Mouse (Mus musculus) kidney, embryonic 16.5 days (tissue): Measurements from ENCODE around the gene Zfp239. TPM values are rescaled to one million over a fixed set of nuclear protein-coding genes. Genes with fewer than 3 reads are reported as not detected.

ENCODE experiments used
- ATAC-seq: fragments of 200-750 bp; cut with Nextera tagmentation; 2 replicates; pipeline ENCODE4 v1.8.0; 2017; ENCODE audit warnings: moderate TSS enrichment; ENCODE audit not compliant: low FRiP score, low TSS enrichment
- H3K27ac ChIP-seq: fragments of 300-500 bp; sonication (generic); 2 replicates; pipeline ENCODE4 v1.5.1; 2014; ENCODE audit warnings: low read length
- H3K27me3 ChIP-seq: fragments of 300-500 bp; sonication (generic); 2 replicates; pipeline ENCODE4 v1.6.1; 2014; ENCODE audit warnings: low read length, control low read depth, mixed read lengths; ENCODE audit not compliant: insufficient read depth
- H3K36me3 ChIP-seq: fragments of 300-500 bp; sonication (generic); 2 replicates; pipeline ENCODE4 v1.6.1; 2014; ENCODE audit warnings: low read length, control low read depth, mixed read lengths; ENCODE audit not compliant: insufficient read depth
- H3K4me1 ChIP-seq: fragments of 300-500 bp; sonication (generic); 2 replicates; pipeline ENCODE4 v1.6.1; 2014; ENCODE audit warnings: low read length, control low read depth, mixed read lengths; ENCODE audit not compliant: insufficient read depth
- H3K4me2 ChIP-seq: fragments of 300-500 bp; sonication (generic); replicated peaks from 2 replicates; pipeline ENCODE4 v1.6.1; 2014; ENCODE audit warnings: low read depth, low read length
- H3K4me3 ChIP-seq: fragments of 300-500 bp; sonication (generic); 2 replicates; pipeline ENCODE4 v1.5.1; 2014; ENCODE audit warnings: mild to moderate bottlenecking, low read length
- H3K9ac ChIP-seq: fragments of 300-500 bp; sonication (generic); replicated peaks from 2 replicates; pipeline ENCODE4 v1.6.1; 2014; ENCODE audit warnings: low read length
- H3K9me3 ChIP-seq: fragments of 300-500 bp; sonication (generic); 2 replicates; pipeline ENCODE4 v1.6.1; 2016; ENCODE audit warnings: low read length, control low read depth
- WGBS: fragments of 180-500 bp; shearing (Covaris S2); extraction: QIAGEN DNeasy Blood & Tissue Kit; methylation state at CpG from one replicate; pipeline ENCODE4 v1.1.7; 2014; 5-methylcytosine and 5-hydroxymethylcytosine counted together
- polyA plus RNA-seq: library from polyadenylated mRNA; unstranded; fragments of >200 nt; fragmentation: Nextera tagmentation; extraction: Ambion mirVana; gene quantifications from 2 replicates; pipeline ENCODE4 v1.2.1, GENCODE M21; 2015

Zfp239 gene
- polyA plus RNA-seq, 1 experiment from 2014 or later: 11.5 TPM

GRCm38 (mm10) chr6:117916737-117917426 is 55.0 kb downstream of the Zfp239 start:
- H3K4me3 ChIP-seq: peak overlapping the region; percentile 80
- WGBS: 0% methylated on average over 60 of the region's 62 CpGs
- peak overlapping the region; percentile 87 for H3K9ac ChIP-seq
- no peaks in the 10 kb centered on the region for H3K27me3 ChIP-seq
- ATAC-seq: peak; percentile 94
- H3K27ac ChIP-seq: peak overlapping the region; percentile 99
- H3K36me3 ChIP-seq: peaks cover 7% of the 10 kb centered on the region; the same call in 1 of the 2 replicates
- peak overlapping the region; percentile 96 for H3K4me2 ChIP-seq
- H3K9me3 ChIP-seq: no peaks in the 10 kb centered on the region
- H3K4me1 ChIP-seq: peaks cover 42% of the 10 kb centered on the region

GRCm38 (mm10) chr6:117917576-117917975 is 55.7 kb downstream of the Zfp239 start:
- under 1% methylated on average over 21 of the region's 21 CpGs for WGBS

DNA sequence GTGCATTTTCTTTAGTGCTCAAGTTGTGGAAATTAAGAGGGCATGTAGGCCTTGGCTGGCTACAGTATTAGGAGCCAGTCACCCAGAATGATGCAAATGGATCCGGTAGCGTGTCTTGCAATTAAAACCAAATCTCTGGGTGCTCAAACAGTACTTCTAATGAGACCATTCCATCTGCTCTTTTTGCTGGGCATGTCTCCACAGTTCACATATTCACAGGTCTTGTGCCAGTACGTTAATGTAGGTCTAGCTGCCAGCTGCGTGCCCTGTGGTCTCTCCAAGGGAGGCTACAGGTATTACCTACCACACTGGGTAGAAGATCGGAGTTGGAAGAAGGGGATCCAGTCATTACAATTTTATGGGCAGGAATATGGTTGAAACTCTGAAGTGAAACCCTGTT is 56.1 kb downstream of the Zfp239 start:
- no peak for ATAC-seq
- H3K4me3 ChIP-seq: peak overlapping the region; percentile 80
- peaks cover 42% of the 10 kb centered on the region for H3K4me1 ChIP-seq
- peak overlapping the region; percentile 99 for H3K27ac ChIP-seq
- peak overlapping the region; percentile 87 for H3K9ac ChIP-seq
- H3K36me3 ChIP-seq: peaks cover 14% of the 10 kb centered on the region
- no peaks in the 10 kb centered on the region for H3K27me3 ChIP-seq
- WGBS: 10% methylated on average over 5 of the region's 5 CpGs
- no peaks in the 10 kb centered on the region for H3K9me3 ChIP-seq
- H3K4me2 ChIP-seq: peak overlapping the region; percentile 96

More at GRCm38 (mm10) chr6:117917576-117917975, 55.7 kb downstream of the Zfp239 start:
- Histone ChIP-seq H3K27ac (peak overlapping the region; percentile 99), H3K9me3 (no peaks in the 10 kb centered on the region), H3K9ac (peak overlapping the region; percentile 87), H3K4me1 (peaks cover 42% of the 10 kb centered on the region), H3K27me3 (no peaks in the 10 kb centered on the region), H3K4me3 (peak overlapping the region; percentile 80), H3K36me3 (peaks cover 11% of the 10 kb centered on the region), H3K4me2 (peak overlapping the region; percentile 96)
- peak; percentile 79 for ATAC-seq

DNA sequence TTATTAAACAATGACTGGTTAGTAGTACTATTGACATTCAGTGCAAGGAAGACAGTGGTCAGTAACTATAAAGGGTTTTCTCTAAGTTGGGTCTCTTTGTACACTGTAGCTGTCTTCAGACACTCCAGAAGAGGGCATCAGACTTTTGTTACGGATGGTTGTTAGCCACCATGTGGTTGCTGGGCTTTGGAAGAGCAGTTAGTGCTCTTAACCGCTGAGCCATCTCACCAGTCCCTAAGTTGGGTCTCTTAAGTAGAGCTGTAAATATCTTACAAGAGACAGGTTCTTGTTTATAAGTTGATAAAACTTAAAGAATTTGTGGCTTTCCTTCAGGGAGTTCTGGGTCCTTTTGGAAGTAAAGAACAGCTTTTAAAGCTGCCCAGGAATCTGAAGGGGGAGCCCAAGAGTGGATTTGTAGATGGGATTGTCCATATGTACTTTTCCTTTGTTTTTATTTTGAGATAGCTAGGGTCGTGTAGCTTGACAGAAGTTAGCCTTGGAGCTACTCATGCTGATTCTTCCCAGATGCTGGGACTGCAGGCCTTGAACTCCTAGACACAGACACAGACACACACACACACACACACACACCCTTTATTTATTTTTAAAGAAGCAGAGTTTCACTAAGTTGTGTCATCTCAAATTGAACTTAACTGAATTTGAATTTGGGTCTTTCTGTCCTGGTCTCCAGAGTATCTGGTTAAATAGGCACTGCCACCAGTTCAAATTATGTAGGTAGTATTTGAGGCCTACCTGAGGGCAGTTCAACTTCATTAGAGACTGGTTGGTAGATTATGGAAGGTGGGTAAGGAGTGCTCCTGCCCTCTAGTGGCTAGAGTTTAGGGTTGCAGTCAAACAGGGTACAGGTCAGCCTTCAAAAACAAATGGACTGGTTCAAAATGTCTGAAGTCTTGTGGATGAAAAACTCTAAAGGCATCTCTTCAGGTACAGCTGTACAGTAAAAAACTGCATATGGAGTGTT is 59.0 kb downstream of the Zfp239 start:
- Histone ChIP-seq H3K4me1 (peaks cover 30% of the 10 kb centered on the region), H3K27me3 (no peaks in the 10 kb centered on the region), H3K27ac (no peak overlapping the region), H3K4me3 (no peak overlapping the region), H3K9ac (no peak overlapping the region), H3K4me2 (no peak overlapping the region), H3K36me3 (peaks cover 22% of the 10 kb centered on the region), H3K9me3 (no peaks in the 10 kb centered on the region)
- ATAC-seq: no peak
- WGBS: 44% methylated on average over 3 of the region's 3 CpGs

DNA sequence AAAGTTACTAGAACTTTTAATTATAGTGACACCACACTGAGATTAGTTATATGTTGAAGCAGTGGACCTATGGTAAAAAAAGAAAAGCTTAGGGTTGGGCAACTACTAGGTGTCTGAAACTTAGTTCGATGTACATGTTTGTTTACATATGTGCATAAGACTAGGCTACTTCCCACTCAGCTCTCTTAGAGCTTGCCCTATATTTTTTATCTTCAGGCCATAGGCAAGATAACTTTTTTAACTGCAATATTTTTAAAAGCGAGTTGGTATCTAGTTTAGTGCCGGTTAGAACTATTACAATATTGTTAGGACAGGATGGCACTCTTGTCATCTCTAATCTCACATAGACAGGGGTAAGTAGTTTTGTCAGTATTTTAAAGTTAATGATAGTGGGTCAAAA is 60.1 kb downstream of the Zfp239 start:
- Histone ChIP-seq H3K36me3 (peaks cover 32% of the 10 kb centered on the region), H3K27ac (no peak overlapping the region), H3K4me3 (no peak overlapping the region), H3K9ac (no peak overlapping the region), H3K27me3 (no peaks in the 10 kb centered on the region), H3K4me1 (peaks cover 25% of the 10 kb centered on the region), H3K9me3 (no peaks in the 10 kb centered on the region), H3K4me2 (no peak overlapping the region)
- WGBS: 88% methylated on average over 3 of the region's 3 CpGs
- ATAC-seq: no peak

Other genes starting within 250 kb of the Zfp239 start
- gene Zfp637, start 20.9 kb upstream of the Zfp239 start, polyA plus RNA-seq: 105 and 108 TPM in 2 replicates
- gene Hnrnpf, start 38.2 kb downstream of the Zfp239 start, polyA plus RNA-seq: 793 and 842 TPM in 2 replicates
- gene Fxyd4, start 75.6 kb downstream of the Zfp239 start, polyA plus RNA-seq: 98.1 and 98.5 TPM in 2 replicates
- gene Rasgef1a, start 149.3 kb downstream of the Zfp239 start, polyA plus RNA-seq: 0.72 and 1.5 TPM in 2 replicates